Mouse (Mus musculus) activated CD4-positive, CD25-positive, alpha-beta regulatory T cell, adult 4 months (primary cell): ENCODE measurements around the gene Lyrm7. TPM values are rescaled to one million over a fixed set of nuclear protein-coding genes. Genes with fewer than 3 reads are reported as not detected.
"Not testable (repeated sequence)": the region's sequence is repeated elsewhere in the genome, so short reads cannot be mapped to it uniquely, and the experiment has no call there.

Source experiments
- ATAC-seq: one replicate; pipeline ENCODE4 v1.8.0; 2017
- polyA plus RNA-seq, 2 experiments: library from polyadenylated mRNA; unstranded; fragments of 100-300 nt; shearing (Covaris generic); gene quantifications; one replicate each; pipeline ENCODE4 v1.2.1; 2017

Lyrm7 gene
- polyA plus RNA-seq, 2 experiments from 2014 or later = 2.4 to 3.7 TPM

DNA sequence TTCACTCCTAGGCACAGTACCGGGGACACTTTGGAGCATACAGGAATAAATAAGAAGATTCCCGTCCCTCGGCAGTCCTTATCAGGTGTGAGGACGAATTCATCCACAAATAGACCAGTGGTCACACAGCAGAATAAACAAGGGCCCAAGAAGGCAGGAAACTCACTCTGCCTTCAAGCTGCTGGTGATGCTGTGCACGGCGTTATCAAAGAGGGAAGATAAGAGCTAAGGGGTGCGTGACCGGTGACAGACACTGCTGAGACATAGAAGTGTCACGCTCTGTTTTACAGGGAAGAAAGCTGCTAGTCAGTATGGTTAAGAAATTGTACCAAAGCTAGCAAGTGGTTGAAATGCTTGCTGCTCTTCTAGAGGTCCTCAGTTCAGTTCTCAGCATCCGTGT is 19.2 kb upstream of the Lyrm7 start:
- ATAC-seq = no peak

DNA sequence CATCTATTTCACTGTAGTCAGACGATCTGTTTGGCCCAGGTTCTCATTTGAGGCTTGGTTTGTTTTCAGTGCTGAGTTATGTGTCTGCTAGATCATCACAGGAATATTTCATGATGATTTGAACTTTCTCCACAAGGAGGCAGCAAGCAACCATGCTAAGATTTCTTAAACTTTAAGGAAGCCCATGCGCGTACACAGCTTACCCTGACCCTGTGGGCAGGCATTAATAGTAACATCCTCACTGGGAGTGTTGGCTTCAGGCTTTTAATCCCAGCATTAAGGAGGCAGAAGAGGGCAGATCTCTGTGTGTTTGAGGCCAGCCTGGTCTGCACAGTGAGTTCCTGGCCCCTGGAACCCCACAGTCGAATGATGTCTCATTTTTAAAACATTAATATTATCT is 18.7 kb upstream of the Lyrm7 start:
- ATAC-seq = peak; percentile 68

DNA sequence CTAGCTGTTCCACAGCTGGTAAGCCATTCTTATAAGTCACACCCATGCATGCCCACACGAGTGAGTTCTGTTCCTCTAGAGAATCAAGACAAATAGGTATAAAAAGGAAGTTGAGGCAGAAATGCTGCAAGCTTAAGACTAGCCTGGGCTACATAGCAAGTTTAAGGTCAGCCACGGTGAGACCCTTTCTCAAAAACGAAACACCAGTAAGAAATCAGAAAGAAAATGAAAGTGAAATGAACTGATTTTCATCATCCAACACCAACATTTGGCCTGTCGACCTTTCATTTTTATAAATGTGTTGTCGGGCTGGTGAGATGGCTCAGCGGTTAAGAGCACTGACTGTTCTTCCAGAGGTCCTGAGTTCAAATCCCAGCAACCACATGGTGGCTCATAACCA is 18.2 kb upstream of the Lyrm7 start:
- no peak for ATAC-seq

DNA sequence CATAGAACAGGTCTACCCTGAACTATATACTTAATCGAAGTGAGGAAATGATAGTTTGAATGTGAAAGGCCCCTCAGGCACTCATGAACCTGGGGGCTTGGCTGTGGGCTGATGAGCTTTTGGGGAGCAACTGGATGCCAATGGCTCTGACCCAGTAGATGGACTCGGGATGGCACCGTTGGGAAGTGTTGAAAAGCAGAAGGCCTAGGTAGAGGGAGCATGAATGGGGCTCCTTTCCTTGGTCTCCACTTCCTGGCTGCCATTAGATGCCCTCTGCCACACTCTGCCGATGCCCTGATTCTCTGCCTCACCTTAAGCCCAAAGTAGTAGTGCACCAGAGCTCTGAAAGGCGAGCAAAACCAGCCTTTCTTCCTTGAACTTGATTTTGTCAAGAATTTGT is 15.3 kb upstream of the Lyrm7 start:
- no peak for ATAC-seq

DNA sequence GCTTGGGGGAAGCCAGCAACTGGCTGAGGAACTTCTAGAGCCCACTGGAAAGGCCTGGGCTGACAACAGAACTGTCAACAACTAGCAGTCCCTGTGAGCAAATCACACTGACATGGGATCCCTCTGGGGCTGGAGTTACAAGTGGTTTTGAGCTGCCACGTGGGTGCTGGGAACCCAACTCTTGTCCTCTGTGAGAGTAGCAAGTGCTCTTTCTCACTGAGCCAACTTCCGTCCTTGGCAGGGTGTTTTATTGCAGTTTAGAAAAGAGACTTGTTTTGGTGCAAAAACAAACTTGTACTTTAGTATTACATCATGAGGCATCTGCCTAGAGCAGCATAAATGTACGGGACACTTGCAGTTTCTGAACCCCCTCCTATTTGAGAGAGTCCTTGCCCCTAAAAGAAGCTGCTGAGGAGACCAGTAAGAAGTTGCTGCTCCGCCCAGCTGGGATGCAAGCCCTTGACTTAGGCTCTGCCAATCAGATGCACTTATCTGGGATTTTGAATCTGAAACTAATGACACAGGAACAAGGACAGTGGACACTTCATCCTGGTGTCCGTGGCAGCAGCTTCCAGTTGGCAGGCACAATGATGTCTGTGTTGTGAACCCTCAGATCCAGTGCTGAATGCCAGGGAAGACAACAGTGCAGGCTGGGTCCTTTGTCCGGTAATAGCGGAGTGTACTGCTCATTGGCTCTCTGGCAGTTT is 11.3 kb upstream of the Lyrm7 start:
- no peak for ATAC-seq

DNA sequence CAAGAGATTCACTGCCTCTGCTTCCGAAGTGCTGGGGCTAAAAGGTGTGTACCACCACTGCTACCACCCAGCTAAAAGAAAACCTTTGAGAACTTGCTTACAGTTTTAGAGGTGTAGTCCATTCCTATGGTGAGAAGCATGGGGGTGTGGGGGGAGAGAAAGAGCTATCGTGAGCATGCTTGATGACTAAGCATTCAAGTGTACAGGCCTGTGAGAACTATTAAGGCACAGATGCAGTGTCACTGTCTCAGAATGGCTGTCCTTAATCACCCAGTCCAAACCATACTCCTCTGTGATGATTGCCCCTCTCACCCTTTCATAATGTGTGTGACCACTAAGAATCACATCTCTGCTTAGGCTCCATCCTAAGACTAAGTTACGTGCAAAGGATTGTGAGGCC is 8.6 kb upstream of the Lyrm7 start:
- no peak for ATAC-seq

DNA sequence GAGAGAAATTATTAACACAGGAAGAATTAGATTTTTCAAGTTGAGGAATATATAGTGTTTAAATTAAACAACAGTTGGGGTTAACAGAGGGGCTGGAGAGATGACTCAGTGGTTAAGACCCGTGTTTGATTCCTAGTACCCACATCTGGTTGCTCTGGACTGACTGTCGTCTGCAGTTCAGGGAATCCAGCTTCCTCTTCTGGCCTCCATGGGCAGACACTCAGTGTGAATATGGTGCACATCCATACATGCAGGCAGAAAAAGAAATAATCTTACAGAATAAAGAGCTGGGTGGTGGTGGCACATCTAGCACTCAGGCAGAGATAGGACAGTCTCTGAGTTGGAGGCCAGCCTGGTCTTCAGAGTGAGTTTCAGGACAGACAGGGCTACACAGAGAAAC is 7.7 kb upstream of the Lyrm7 start:
- no peak for ATAC-seq

DNA sequence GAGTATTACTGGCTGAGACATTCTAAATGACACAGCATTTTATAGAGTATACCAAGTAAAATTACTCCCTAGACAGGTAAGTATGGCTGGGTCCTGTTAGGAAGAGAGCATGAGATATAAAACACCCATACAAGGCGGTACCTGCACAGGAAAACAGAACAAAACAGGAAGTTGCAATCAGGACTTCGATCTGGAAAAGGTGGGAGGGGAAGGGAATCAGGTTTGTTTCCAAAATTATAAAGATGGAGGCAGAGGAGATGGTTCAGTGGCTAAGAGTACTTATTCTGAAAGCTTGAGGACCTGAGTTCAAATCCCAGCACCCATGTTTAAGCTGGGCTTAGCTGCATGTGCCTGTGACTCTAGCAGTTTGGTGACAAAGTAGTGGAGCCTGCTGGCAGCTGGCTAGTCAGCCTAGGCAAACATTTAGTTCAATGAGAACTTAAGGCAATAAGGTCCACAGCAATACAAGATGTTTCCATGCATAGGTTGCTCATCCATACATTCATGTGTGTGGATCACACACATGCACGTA is 7.3 kb upstream of the Lyrm7 start:
- ATAC-seq = no peak

DNA sequence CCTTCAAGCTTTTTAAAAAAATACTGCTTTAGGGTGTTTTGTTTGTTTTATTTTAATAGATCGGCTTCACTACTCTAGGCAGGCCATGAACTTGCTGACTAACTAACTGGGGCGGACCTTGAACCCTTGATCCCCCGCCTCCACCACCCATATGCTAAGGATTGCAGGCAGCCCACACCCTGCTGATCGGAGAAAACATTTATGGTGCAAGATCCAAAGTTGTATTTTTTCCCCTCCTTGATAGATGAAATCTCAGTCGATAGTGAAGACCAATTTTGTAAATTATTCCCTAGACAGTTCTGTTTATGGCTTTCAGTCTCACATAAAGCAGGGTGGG is 6.3 kb upstream of the Lyrm7 start:
- no peak for ATAC-seq

DNA sequence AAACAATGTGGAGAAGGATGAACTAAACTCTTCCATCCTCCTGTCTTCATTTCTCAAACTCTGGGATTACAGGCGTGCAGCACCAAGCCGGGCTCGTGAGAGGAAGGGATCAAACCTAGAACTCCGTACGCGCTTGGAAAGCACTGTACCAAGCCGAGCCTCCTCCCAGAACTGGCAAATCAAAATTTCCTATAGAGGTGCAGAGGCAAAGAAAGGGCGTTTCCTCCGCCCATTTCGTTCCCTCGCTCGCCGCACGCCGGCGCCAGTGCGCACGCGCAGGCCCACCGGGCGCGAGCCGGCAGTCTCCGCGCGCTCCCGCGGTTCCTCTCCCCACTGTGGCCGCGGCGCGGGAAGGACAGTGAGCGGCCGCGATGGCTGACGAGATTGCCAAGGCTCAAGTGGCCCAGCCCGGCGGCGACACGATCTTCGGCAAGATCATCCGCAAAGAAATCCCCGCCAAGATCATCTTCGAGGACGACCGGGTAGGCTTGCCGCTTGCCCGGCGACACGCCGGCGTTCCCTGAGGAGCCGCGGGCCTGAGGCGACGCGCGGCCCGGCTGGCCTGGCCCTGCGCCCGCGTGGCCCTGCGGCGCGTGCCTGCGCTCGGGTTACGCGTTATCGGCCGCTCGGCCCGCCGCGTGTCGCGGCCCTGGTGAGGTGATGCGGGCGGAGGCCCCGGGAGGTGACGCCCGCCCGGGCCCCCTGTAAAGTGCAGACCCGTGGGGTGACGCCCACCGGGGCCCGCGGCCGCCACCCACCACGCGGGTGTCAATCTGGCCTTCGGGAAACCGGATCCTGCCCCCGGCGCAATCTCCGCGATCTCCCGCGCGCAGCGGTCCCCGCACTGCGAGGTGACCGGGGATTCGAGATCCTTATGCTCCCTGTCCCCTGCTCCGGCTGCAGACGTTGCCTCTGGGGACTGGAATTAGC is 5.7 kb upstream of the Lyrm7 start, which contains the start of gene Hint1:
Gene Hint1, plus strand, starts transcription at position 265 of the 930 bp plus-strand sequence.
- peak; percentile 77 for ATAC-seq

DNA sequence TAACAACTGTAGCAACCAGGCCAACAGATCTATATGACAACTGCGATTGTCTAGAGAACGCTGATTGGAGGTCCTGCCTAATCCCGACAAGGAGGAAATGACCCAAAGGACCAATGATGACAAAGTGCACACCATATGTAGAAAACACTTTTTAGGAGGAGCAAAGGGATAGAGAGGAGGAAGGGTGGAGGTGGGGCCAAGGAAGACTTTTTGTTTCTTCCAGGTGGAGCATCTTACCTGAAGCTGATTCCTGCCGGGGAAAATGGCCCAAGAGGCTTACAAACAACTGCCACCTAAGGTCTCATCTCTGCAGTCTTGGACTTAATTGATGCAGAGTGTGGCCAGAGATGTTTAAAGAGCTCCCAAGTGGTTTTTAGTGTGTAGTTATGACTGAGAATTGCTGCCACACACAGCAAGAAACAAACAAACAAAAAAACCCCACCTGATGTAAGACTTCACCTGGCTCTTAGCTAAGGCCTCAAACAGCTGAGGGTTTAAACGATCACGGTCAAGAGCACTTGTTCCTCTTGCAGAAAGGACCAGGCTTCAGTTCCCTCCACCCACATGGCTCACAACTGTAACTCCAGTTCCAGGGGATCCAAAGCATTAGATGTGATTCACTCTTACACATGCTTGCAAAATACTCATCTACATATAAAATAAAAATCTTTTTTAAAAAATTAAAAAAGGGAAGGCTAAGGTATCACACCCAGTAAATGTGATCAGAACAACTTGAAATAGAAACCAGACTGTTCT is 4.8 kb upstream of the Lyrm7 start:
- ATAC-seq = no peak

DNA sequence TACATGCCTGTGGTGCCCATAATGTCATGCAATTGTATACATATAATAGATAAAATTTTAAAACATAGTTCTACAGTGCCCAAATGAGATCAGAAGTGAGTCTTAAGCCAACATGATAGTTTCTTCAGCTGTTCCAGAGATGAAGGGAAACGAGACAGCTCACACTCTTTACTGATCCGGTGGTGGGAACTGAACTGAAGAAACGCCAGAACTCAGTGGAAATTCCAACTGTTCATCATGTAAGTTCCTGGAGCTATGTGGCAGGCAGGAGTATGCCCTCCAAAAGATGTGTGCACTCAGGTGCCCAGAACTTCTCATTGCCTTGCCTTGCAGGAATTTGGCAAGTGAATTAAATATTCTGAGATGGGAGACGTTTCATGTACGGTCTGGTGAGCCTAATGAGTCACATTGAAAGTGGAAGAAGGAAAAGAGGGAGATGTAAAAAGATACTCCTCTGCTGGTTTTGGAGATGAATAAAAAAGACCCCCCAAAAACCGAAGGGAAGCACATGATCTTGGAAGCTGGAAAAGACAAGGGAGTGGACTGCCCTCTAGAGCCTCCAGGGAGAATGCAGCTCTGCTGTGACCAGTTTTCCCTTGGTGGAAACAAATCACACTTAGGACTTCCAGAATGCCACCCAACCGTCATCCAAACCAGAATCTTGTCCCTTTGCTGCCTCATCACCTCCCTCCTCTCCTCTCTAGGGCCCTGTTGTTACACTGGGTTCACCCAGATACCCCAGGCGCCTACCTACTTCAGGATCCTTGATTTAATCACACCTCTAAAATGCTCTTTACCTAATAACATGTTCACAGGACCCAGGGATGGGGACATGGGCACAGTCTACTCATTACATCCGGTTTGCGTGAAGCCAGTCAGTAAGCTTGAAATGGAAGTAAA is 2.2 kb upstream of the Lyrm7 start:
- ATAC-seq = no peak

DNA sequence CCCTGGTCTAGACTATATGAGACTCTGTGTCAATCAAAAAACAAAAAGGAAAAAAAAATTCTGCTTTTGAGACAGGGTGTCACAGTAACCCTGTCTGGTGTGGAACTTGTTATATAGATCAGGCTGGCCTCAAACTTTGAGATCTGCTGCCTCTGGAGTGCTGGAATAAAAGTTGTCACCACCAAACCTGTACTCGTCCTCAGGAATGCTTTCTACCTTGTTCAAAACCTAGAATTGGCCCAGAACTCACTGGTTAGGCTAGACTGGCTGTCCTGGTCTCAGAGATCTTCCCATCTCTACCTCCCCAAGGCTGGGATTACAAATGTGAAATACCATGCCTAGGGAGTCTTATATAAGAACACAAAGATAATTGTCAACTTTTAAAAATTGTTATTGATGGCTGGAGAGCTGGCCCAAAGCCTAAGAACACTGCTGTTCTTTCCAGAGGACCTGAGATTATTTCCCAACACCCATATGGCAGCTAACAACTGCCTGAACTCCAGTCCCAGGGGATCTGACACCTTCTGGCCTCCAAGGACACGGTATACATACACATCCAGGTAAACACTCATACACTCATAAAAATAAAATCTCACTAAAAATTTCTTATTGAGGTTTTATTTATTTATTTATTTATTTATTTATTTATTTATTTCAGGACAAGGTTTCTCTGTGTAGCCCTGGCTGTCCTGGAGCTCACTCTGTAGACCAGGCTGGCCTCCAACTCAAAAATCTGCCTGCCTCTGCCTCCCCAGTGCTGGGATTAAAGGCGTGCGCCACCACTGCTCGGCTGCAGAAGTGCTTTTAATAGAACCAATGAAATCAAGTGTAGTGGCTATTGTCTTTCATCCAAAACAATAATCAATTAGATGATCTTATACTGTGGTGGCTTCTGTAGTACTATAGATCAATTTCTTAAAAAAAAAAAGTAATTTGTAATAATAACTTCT is 1.0 kb upstream of the Lyrm7 start:
- no peak for ATAC-seq

DNA sequence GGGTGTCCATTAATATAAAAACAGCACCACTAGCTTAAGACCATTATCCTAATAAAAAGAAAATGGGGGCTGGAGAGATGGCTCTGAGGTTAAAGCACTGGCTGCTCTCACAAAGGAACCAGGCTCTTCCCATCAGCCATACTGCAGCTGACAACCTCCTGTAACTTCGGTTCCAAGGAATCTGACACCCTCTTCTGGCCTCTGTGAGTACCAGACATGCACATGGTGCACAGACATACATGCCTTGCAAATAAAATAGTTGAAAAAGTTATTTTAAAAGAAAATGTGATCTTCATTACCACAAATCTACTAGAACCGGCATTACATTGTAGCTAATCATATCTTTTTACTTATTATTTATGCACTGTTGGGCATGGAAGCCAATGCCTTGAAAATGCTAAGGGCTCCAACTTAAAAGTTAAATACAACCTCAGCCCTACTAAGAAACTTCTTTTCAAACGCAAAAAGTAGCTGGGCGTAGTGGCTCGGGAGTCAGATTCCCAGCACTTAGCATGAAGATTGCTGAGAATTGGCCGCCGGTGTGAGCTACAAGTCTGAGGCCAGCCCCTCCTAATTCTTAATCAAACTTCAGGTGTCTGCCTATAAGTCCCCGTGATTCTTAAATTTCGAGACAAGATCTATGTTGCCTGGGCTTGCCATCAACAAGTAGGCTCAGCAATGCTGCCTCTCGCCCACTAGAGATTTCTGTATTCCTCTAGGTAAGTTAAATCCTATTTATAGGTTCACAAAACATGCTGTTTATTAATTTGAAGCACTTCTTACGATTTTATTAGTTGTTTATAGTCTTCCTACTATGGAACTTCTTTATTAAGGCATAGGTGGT is 1.2 kb downstream of the Lyrm7 start:
- no peak for ATAC-seq

DNA sequence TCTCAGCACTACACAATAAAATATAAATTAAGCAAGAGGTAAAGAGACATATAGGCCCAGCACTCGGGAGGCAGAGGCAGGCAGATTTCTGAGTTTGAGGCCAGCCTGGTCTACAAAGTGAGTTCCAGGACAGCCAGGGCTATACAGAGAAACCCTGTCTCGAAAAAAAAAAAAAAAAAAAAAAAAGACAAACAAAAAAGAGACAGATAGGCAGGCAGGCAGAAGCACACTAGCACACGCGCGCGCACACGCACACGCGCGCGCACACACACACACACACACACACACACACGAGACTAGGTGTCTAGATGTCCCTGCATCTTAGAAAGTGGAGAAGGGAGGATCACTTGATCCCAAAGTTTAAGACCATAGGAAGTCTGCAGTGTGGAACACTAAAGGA is 1.8 kb downstream of the Lyrm7 start:
- ATAC-seq = not testable (repeated sequence)

DNA sequence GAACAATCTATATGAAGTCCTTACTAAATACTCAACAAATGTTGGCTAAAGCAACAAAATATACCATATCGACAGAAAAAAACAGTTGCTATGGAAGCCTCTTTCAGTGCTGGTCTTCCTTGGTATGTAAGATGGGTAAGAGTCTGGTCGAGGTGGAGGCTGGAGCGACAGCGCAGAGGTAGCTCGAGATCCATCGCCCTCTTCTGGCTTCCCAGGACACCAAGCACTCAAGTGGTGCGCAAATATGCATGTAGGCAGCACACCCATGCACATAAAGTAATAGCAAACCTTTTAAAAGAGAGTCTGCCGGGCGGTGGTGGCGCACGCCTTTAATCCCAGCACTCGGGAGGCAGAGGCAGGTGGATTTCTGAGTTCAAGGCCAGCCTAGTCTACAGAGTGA is 9.1 kb downstream of the Lyrm7 start:
- no peak for ATAC-seq

DNA sequence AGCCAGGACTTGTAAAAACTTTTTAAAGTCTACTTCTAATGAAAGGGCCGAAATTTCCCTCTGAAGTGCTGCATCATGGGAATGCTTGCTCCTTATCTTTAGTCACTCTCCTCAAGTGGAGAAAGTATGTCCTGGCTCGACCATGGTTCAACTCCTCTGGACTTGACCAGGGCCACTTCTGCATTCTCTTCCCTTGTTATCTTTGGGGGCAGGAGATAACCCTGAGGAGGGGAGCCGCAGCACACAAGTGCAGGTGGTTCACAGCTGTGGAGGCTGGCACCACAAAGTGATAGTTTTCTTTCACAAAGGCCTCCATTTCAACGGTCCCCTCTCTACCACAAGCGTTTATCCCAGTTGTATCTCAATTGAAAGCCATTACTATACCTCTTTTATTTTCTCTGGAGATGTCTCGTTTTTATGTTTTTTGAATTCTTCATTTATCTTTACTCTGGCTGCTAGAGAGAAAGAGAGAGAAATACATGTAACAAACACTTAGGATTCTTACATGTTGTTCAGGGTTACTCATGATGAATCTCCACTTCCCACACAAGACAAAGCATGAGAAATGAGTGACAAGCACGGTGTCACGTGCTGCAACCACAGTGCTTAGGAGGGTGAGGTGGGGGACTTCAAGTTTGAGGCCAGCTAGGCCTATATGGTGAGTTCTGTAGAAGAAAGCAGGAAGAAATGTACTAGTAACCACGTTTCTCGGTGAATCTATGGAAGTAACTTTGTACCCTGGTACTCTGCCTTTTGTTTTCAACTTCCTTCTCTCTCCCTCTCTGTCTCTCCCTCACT is 10.6 kb downstream of the Lyrm7 start:
- peak; percentile 52 for ATAC-seq

DNA sequence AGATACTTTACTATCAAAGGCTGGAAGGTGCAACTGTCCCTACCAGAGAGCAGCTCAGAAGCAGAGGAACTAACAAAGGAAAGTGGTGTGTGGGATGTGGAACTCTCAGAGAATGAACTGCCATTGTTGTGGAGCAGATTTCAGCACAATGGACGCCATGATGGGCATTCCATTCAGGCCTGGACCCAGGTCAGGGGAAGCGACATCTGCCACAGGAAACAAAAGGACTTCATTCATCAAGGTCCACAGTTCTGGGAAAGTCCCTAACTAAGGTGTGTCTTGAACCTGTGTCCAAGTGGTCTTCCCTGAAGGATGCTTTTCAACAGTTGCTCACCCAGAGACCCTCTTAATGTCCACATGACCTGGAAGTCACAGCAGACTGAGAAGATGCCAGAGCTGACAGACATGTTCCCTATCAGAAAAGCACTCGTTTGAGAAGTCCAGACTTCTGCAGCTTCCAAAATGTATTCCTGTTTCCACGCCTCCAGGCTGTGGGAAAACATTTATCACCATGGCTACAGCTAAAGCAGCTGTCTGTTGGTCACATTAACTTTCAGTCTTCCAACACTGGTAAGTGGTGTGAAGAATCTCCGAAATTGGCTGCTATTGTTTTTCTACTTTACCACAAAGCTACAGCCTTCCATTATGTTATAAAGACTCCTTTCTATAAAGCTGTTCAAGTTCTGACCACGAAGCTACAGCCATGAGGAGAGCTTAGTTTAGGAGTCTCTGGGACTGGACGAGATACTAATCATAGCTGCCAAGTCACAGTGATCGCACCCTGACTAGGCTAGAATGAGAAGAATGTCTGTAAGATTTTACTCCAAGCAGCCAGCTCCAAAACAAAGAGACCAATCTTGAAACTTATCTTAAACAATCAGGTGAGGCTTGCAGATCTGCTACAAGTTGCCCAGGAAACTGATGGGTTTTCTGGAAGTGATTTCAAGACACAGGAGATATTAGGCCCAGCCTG is 15.0 kb downstream of the Lyrm7 start:
- ATAC-seq = no peak
